Mouse (Mus musculus): ENCODE results near the gene Ttc9.

Ttc9 gene

GRCm38 (mm10) chr12:81658086-81658485 lies 27.0 kb downstream of the Ttc9 start:
- no peak for DNase-seq (ENCODE audit: low read depth)

GRCm38 (mm10) chr12:81662076-81662475 lies 31.0 kb downstream of the Ttc9 start:
- DNase-seq (ENCODE audit: low read depth), result no peak

- no peak for DNase-seq (ENCODE audit: low read depth)
Measured at GRCm38 (mm10) chr12:81663116-81663515, 32.1 kb downstream of the Ttc9 start.

- DNase-seq (ENCODE audit: low read depth), result no peak
Measured at GRCm38 (mm10) chr12:81663906-81664305, 32.9 kb downstream of the Ttc9 start.

- DNase-seq (ENCODE audit: low read depth), result no peak
Measured at GRCm38 (mm10) chr12:81668406-81668805, 37.4 kb downstream of the Ttc9 start.

- no peak for DNase-seq (ENCODE audit: low read depth)
Measured at GRCm38 (mm10) chr12:81675557-81675956, 44.5 kb downstream of the Ttc9 start.

- DNase-seq (ENCODE audit: low read depth), result no peak
Measured at GRCm38 (mm10) chr12:81679807-81680529, 48.9 kb downstream of the Ttc9 start.

GRCm38 (mm10) chr12:81683395-81683794 lies 52.3 kb downstream of the Ttc9 start:
- no peak for DNase-seq (ENCODE audit: low read depth)

GRCm38 (mm10) chr12:81684096-81684495 lies 53.0 kb downstream of the Ttc9 start:
- DNase-seq (ENCODE audit: low read depth), result no peak

- no peak for DNase-seq (ENCODE audit: low read depth)
Measured at GRCm38 (mm10) chr12:81685981-81686380, 54.9 kb downstream of the Ttc9 start.

GRCm38 (mm10) chr12:81686406-81687117 lies 55.5 kb downstream of the Ttc9 start:
- no peak for DNase-seq (ENCODE audit: low read depth)

- DNase-seq (ENCODE audit: low read depth), result no peak
Measured at GRCm38 (mm10) chr12:81687873-81688272, 56.8 kb downstream of the Ttc9 start.

- DNase-seq (ENCODE audit: low read depth), result peak; percentile 67
Measured at GRCm38 (mm10) chr12:81688537-81688936, 57.5 kb downstream of the Ttc9 start.

- no peak for DNase-seq (ENCODE audit: low read depth)
Measured at GRCm38 (mm10) chr12:81689505-81690056, 58.5 kb downstream of the Ttc9 start.

- DNase-seq (ENCODE audit: low read depth), result no peak
Measured at GRCm38 (mm10) chr12:81690111-81690510, 59.1 kb downstream of the Ttc9 start.

GRCm38 (mm10) chr12:81690751-81691150 lies 59.7 kb downstream of the Ttc9 start:
- DNase-seq (ENCODE audit: low read depth), result no peak

GRCm38 (mm10) chr12:81691177-81691730 lies 60.2 kb downstream of the Ttc9 start:
- DNase-seq (ENCODE audit: low read depth), result no peak

GRCm38 (mm10) chr12:81698011-81698410 lies 67.0 kb downstream of the Ttc9 start:
- DNase-seq (ENCODE audit: low read depth), result no peak

GRCm38 (mm10) chr12:81702903-81703302 lies 71.9 kb downstream of the Ttc9 start:
- no peak for DNase-seq (ENCODE audit: low read depth)

- DNase-seq (ENCODE audit: low read depth), result no peak
Measured at GRCm38 (mm10) chr12:81712618-81713017, 81.6 kb downstream of the Ttc9 start.
